Mouse (Mus musculus) heart, adult 2 months (tissue): ENCODE data around the gene Ms4a14.

Source experiments
- CTCF ChIP-seq: fragments of 200-600 bp; IDR thresholded peaks from 2 replicates; pipeline ENCODE4 v1.8.1; 2022; ENCODE audit warnings: antibody characterized with exemption, mild to moderate bottlenecking, moderate library complexity
- EP300 ChIP-seq: fragments of 200-500 bp; IDR thresholded peaks from 2 replicates; pipeline ENCODE4 v1.6.1; 2011; ENCODE audit warnings: low read depth, low read length, control low read depth; ENCODE audit not compliant: insufficient read depth
- POLR2A ChIP-seq: fragments of 200-500 bp; IDR thresholded peaks from 2 replicates; pipeline ENCODE4 v1.6.1; 2011; ENCODE audit warnings: mild to moderate bottlenecking, low read depth, low read length, control low read depth; ENCODE audit not compliant: insufficient read depth

GRCm38 (mm10) chr19:11314354-11314753 is at the start of gene Ms4a14:
- no peak for TF ChIP-seq CTCF
- TF ChIP-seq POLR2A, result no peak
- TF ChIP-seq EP300, result no peak
